Mouse (Mus musculus): ENCODE measurements at regions not wholly inside any gene's neighbourhood (a gene's known extent, or its start where the extent isn't known, plus 50 kb on each side); places are given as distances from the start of the nearest gene placed in this dataset.

DNA sequence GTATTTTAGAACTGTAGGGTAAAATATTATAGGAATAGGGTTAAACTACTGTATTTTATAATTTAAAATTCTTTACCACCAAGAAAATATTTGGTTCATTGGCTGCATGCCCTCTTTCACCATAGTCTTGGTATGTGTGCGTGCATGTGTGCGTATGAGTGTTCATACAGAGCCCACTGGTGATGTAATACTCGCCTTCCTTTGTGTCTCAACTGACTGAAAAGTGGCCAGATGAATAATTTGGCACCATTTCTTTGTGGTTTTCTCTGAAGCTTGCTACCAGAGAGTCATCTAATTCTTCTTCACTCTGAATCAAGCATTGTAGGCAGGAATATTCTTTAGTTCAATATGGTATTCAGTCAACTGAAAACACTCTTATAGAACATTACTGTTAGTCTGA, 372.7 kb downstream of the Slc22a22 start:
- no peak for TF ChIP-seq ZC3H11A (IDR thresholded peaks at IDR 0.05; ENCODE audit: borderline replicate concordance, low read depth, low read length)
- no peak for TF ChIP-seq MAFK (IDR thresholded peaks at IDR 0.05; ENCODE audit: insufficient read depth, low read depth, low read length)
- no peak for TF ChIP-seq CHD2 (IDR thresholded peaks at IDR 0.05; ENCODE audit: low read depth, low read length)
- no peak for TF ChIP-seq ZNF384 (IDR thresholded peaks at IDR 0.05; ENCODE audit: low read depth, low read length)
- TF ChIP-seq HCFC1 (IDR thresholded peaks at IDR 0.05; ENCODE audit: borderline replicate concordance, insufficient read depth, low read length) = no peak
